Mouse (Mus musculus) lung, embryonic 14.5 days (tissue): ENCODE results near the gene Gm9837. TPM values are rescaled to one million over a fixed set of nuclear protein-coding genes. Genes with fewer than 3 reads are reported as not detected.

Experiments
- ATAC-seq: fragments of 200-750 bp; cut with Nextera tagmentation; 2 replicates; pipeline ENCODE4 v1.8.0; 2017; ENCODE audit warnings: mild to moderate bottlenecking, moderate TSS enrichment, moderate library complexity; ENCODE audit not compliant: insufficient read depth
- DNase-seq: peaks from one replicate; pipeline ENCODE4 v3.0.0-alpha.2; 2015
- H3K27ac ChIP-seq: fragments of 300-500 bp; sonication (generic); 2 replicates; pipeline ENCODE4 v1.5.1; 2014; ENCODE audit warnings: low read depth, mild to moderate bottlenecking, moderate library complexity
- H3K27me3 ChIP-seq: fragments of 300-500 bp; sonication (generic); 2 replicates; pipeline ENCODE4 v1.6.1; 2014; ENCODE audit warnings: low read length, control low read depth; ENCODE audit not compliant: insufficient read depth
- H3K36me3 ChIP-seq: fragments of 300-500 bp; sonication (generic); 2 replicates; pipeline ENCODE4 v1.6.1; 2014; ENCODE audit warnings: control low read depth; ENCODE audit not compliant: insufficient read depth
- H3K4me1 ChIP-seq: fragments of 300-500 bp; sonication (generic); 2 replicates; pipeline ENCODE4 v1.6.1; 2014; ENCODE audit warnings: antibody characterized with exemption, control low read depth; ENCODE audit not compliant: insufficient read depth
- H3K4me2 ChIP-seq: fragments of 300-500 bp; sonication (generic); 2 replicates; pipeline ENCODE4 v1.6.1; 2014; ENCODE audit warnings: mild to moderate bottlenecking
- H3K4me3 ChIP-seq: fragments of 300-500 bp; sonication (generic); 2 replicates; pipeline ENCODE4 v1.5.1; 2014; ENCODE audit warnings: low read depth, low read length
- H3K9ac ChIP-seq: fragments of 300-500 bp; sonication (generic); 2 replicates; pipeline ENCODE4 v1.6.1; 2014
- H3K9me3 ChIP-seq: fragments of 300-500 bp; sonication (generic); 2 replicates; pipeline ENCODE4 v1.6.1; 2016; ENCODE audit warnings: low read depth, low read length, control low read depth
- CTCF ChIP-seq: IDR thresholded peaks from 2 replicates; pipeline ENCODE4 v1.5.1; 2016; ENCODE audit warnings: antibody characterized with exemption, low read depth
- WGBS: fragments of 180-500 bp; shearing (Covaris S2); extraction: QIAGEN DNeasy Blood & Tissue Kit; methylation state at CpG from one replicate; pipeline ENCODE4 v1.1.7; 2014; 5-methylcytosine and 5-hydroxymethylcytosine counted together
- polyA plus RNA-seq: library from polyadenylated mRNA; unstranded; fragments of >200 nt; fragmentation: Nextera tagmentation; extraction: Ambion mirVana; gene quantifications from 2 replicates; pipeline ENCODE4 v1.2.1, GENCODE M21; 2014

The Gm9837 gene
- polyA plus RNA-seq, 1 experiment from 2014 or later: not detected

DNA sequence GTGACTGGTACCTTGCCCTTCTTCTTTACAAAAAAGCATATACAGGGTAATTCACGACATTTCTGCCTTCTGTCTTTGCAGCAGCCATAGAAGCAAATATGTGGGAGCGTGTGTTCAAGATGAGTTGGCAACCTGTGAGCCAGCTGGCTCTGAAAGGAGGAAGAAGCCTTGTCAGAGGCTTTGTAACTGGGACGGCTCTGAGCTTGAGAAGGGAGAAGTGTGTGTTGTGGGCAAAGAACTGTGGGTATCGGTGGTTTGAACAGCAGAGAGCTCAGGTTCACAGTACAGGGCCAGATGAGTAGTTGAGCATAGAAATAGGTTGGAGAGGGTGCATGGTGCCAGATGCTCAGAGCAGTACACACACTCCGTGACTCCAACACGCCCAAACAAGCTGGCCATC, 26.7 kb upstream of the Gm9837 start:
- Histone ChIP-seq H3K27ac (no peak overlapping the region), H3K27me3 (no peaks in the 10 kb centered on the region), H3K4me1 (peaks cover 4% of the 10 kb centered on the region; the same call in 1 of the 2 replicates), H3K36me3 (no peaks in the 10 kb centered on the region), H3K9me3 (no peaks in the 10 kb centered on the region), H3K9ac (no peak overlapping the region), H3K4me3 (no peak overlapping the region), H3K4me2 (no peak overlapping the region)
- TF ChIP-seq CTCF: no peak
- WGBS: 72% methylated on average over 6 of the region's 6 CpGs
- ATAC-seq (no peak), DNase-seq (no peak)

GRCm38 (mm10) chr11:53495417-53495816, 25.1 kb upstream of the Gm9837 start:
- Histone ChIP-seq H3K27ac (no peak overlapping the region), H3K4me3 (no peak overlapping the region), H3K36me3 (no peaks in the 10 kb centered on the region), H3K9me3 (no peaks in the 10 kb centered on the region), H3K4me1 (no peaks in the 10 kb centered on the region), H3K27me3 (no peaks in the 10 kb centered on the region), H3K9ac (no peak overlapping the region), H3K4me2 (no peak overlapping the region)
- DNase-seq: no peak
- no peak for ATAC-seq
- WGBS: 51% methylated on average over 6 of the region's 6 CpGs
- no peak for TF ChIP-seq CTCF

GRCm38 (mm10) chr11:53493243-53493955, 23.1 kb upstream of the Gm9837 start:
- Histone ChIP-seq H3K4me1 (no peaks in the 10 kb centered on the region), H3K9me3 (no peaks in the 10 kb centered on the region), H3K9ac (no peak overlapping the region), H3K27me3 (no peaks in the 10 kb centered on the region), H3K4me3 (no peak overlapping the region), H3K27ac (no peak overlapping the region), H3K36me3 (no peaks in the 10 kb centered on the region), H3K4me2 (no peak overlapping the region)
- ATAC-seq (no peak), DNase-seq (no peak)
- WGBS: 27% methylated on average over 3 of the region's 3 CpGs
- TF ChIP-seq CTCF: no peak

GRCm38 (mm10) chr11:53491954-53492401, 21.7 kb upstream of the Gm9837 start:
- ATAC-seq: no peak
- TF ChIP-seq CTCF: no peak
- Histone ChIP-seq H3K4me1 (no peaks in the 10 kb centered on the region), H3K9me3 (no peaks in the 10 kb centered on the region), H3K27me3 (peaks cover 8% of the 10 kb centered on the region; the same call in 1 of the 2 replicates), H3K4me2 (no peak overlapping the region), H3K27ac (no peak overlapping the region), H3K36me3 (no peaks in the 10 kb centered on the region), H3K4me3 (no peak overlapping the region), H3K9ac (no peak overlapping the region)
- peak; percentile 38 for DNase-seq
- WGBS: 28% methylated on average over 8 of the region's 8 CpGs

GRCm38 (mm10) chr11:53489421-53489820, 19.1 kb upstream of the Gm9837 start:
- Histone ChIP-seq H3K4me2 (no peak overlapping the region), H3K4me3 (no peak overlapping the region), H3K9me3 (no peaks in the 10 kb centered on the region), H3K27ac (no peak overlapping the region), H3K27me3 (peaks cover 18% of the 10 kb centered on the region; the same call in 1 of the 2 replicates), H3K4me1 (no peaks in the 10 kb centered on the region), H3K36me3 (no peaks in the 10 kb centered on the region), H3K9ac (no peak overlapping the region)
- WGBS: 76% methylated on average over 9 of the region's 9 CpGs
- no peak for TF ChIP-seq CTCF
- ATAC-seq (no peak), DNase-seq (no peak)

DNA sequence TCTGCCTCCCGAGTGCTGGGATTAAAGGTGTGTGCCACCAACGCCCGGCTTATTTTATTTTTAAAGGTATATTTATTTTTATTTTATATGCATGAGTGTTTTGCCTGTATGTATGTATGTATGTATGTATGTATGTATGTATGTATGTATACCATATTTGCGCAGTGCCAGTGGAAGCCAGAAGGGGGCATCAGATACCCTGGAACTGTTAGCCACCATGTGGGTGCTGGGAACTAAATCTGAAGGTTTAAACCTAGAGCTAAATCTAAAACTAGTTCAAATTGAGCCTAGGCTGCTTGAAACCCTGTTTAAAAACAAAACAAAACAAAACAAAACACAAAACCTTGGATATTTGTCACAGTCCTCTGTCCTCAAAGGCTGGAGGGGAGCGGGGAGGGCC, 18.7 kb upstream of the Gm9837 start:
- Histone ChIP-seq H3K27me3 (peaks cover 18% of the 10 kb centered on the region; the same call in 1 of the 2 replicates), H3K36me3 (no peaks in the 10 kb centered on the region), H3K4me1 (no peaks in the 10 kb centered on the region), H3K4me3 (no peak overlapping the region), H3K27ac (no peak overlapping the region), H3K9me3 (no peaks in the 10 kb centered on the region), H3K9ac (no peak overlapping the region), H3K4me2 (no peak overlapping the region)
- ATAC-seq (no peak), DNase-seq (no peak)
- peak; percentile 26; the same call in 1 of the 2 replicates for TF ChIP-seq CTCF
- 95% methylated on average over 5 of the region's 5 CpGs for WGBS

DNA sequence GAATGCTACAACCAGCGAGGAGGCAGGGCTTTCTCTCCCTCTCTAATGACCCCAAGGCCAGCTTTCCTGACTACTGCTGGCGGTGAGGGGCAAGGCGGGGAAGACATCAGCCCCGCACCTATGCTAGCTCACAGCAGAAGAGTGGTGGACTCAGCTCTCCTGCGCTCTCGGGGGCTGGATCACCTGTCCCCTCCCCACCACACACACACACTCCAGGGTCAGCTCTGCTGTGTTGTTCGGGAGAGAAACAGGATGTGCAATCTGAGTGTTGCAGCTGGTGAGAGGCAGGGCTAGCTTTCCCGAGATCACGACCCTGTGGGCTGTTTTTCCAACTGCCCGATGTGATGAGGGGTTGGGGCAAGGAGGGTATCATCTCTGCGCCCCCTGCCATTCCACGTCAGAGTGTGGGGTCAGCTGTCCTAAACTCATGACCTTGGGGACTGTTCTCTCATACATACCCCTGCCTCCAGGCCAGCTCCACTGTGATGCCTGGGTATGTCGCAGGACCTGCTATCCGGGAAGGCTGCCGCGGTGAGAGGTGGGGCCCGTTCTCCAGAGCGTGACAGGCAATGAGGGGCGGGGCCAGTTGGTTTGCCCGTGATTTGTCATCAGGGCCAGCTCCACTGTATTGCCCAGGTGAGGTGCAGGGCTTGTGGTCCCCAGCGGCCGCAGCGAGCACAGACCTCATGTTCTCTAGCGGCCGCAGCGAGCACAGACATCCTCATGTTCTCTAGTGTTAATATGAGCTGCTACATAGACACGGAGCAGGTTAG, 16.7 kb upstream of the Gm9837 start:
- Histone ChIP-seq H3K36me3 (no peaks in the 10 kb centered on the region), H3K27me3 (peaks cover 19% of the 10 kb centered on the region; the same call in 1 of the 2 replicates), H3K9ac (no peak overlapping the region), H3K4me3 (peak overlapping the region; percentile 21), H3K4me1 (no peaks in the 10 kb centered on the region), H3K9me3 (no peaks in the 10 kb centered on the region), H3K4me2 (peak overlapping the region; percentile 48), H3K27ac (no peak overlapping the region)
- 8% methylated on average over 27 of the region's 27 CpGs for WGBS
- no peak for TF ChIP-seq CTCF
- ATAC-seq: no peak
- DNase-seq: peak; percentile 47
